Mouse (Mus musculus) inflammation-experienced regulatory T-cells (primary cell): ENCODE measurements around the gene Gm49321. TPM values are rescaled to one million over a fixed set of nuclear protein-coding genes. Genes with fewer than 3 reads are reported as not detected.

Experiments used
- polyA plus RNA-seq, 2 experiments: library from polyadenylated mRNA; unstranded; fragments of 100-300 nt; shearing (Covaris generic); gene quantifications; one replicate each; pipeline ENCODE4 v1.2.1; 2017

The Gm49321 gene
- polyA plus RNA-seq: 10 to 100 TPM; 24.2 to 26.0 TPM

GRCm38 (mm10) chr12:73937353-73937752, at the start of gene Gm49321:
Gm49321 (plus strand) TSS chr12:73937653.

GRCm38 (mm10) chr12:73964291-73965281, 27.1 kb downstream of the Gm49321 start, which contains the start of gene Snapc1:
Snapc1 (plus strand) TSS chr12:73964481.

GRCm38 (mm10) chr12:73997297-73998127, 60.1 kb downstream of the Gm49321 start, which contains the start of gene Syt16:
Syt16 (plus strand) TSS chr12:73997661.

Other genes starting within 250 kb of the Gm49321 start
- gene Hif1a, start 36.3 kb upstream of the Gm49321 start, polyA plus RNA-seq: 100 to 1,000 TPM; 138 to 231 TPM
- gene Snapc1, start 26.8 kb downstream of the Gm49321 start, polyA plus RNA-seq: 10 to 100 TPM; 31.3 to 40.9 TPM
- gene Syt16, start 60.0 kb downstream of the Gm49321 start, polyA plus RNA-seq: under 1 TPM in 1 of 2 experiments, not detected in 1; 0.11 TPM